Mouse (Mus musculus) gastrocnemius, postnatal 10 days (tissue): ENCODE data around the gene Cage1. TPM values are rescaled to one million over a fixed set of nuclear protein-coding genes. Genes with fewer than 3 reads are reported as not detected.

Experiments used
- DNase-seq: peaks from one replicate; pipeline ENCODE4 v3.0.0; 2021; ENCODE audit warnings: mixed read lengths
- total RNA-seq, 2 experiments: library from RNA; stranded (reverse); gene quantifications; 2 replicates each; pipeline ENCODE4 v1.2.3; 2021

Cage1 gene
- total RNA-seq, 2 experiments from 2014 or later: 0.92 to 1.4 TPM

- no peak for DNase-seq
These were observed 26.4 kb downstream of the Cage1 start for GRCm38 (mm10) chr13:38010444-38010910.

- DNase-seq: no peak
These were observed 27.0 kb downstream of the Cage1 start for GRCm38 (mm10) chr13:38009721-38010408.

- DNase-seq: no peak
These were observed 28.9 kb downstream of the Cage1 start for GRCm38 (mm10) chr13:38007972-38008371.

DNA sequence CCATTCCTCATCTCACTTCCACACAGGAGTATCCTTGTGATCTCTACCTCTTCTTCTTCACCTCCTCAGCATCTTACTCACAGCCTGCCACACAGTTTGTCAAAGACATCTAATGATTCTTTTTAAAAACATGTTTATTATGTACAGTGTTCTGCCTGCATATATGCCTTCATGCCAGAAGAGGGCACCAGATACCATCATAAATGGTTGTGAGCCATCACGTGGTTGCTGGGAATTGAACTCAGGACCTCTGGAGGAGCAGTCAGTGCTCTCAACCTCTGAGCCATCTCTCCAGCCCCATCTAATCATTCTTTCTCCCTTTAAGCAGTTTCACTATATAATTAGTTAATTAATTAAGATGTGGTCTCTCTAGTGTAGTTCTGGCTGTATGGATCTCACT, 34.4 kb downstream of the Cage1 start:
- DNase-seq: no peak

GRCm38 (mm10) chr13:37999713-38000112, 37.2 kb downstream of the Cage1 start:
- DNase-seq: no peak

- DNase-seq: no peak
These were observed 42.5 kb downstream of the Cage1 start for GRCm38 (mm10) chr13:37994405-37994749.

DNA sequence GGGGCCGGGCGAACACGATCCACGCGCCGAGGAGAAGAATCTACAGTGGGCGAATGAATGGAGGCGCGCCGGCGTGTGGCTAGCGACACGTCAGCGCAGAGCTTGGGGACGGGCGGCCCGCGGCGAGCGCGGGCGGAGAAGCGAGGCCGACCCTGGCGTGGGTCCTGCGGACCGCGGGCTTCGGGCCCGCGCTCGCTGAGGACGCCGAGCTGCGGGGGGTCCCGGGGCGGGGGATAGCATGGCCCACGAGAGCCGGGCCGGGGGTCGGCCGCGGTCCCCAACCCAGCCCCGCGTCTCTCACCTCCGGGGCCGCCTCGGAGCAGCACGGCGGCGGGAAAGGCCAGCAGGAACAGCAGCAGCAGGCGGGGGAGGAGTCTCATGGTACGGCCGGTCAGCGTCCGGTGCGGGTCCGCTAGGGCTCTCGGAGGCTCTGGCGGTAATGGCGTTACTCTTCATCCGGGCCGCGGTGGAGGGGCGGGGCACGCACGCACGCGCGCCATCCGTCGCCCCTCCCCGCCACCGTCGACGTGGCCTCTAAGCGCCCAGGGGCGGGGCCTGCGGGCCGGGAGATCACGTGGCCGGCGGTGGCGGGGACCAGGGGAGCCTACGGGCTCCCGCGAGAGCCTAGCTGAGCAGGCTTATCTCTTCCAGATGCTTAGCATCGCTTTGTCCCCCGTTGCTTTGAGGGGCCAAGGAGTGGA, 43.0 kb downstream of the Cage1 start, which contains the start of gene Ssr1:
Ssr1 (minus strand) TSS at position 514 of the 701 bp plus-strand sequence.
- DNase-seq: peak; percentile 98

GRCm38 (mm10) chr13:37993376-37993703, 43.5 kb downstream of the Cage1 start:
- DNase-seq: no peak

GRCm38 (mm10) chr13:37992638-37993371, 44.1 kb downstream of the Cage1 start:
- no peak for DNase-seq

GRCm38 (mm10) chr13:37989701-37990100, 47.2 kb downstream of the Cage1 start:
- DNase-seq: no peak

GRCm38 (mm10) chr13:37986166-37986565, 50.7 kb downstream of the Cage1 start:
- DNase-seq: no peak

GRCm38 (mm10) chr13:37981063-37981462, 55.8 kb downstream of the Cage1 start:
- no peak for DNase-seq

DNA sequence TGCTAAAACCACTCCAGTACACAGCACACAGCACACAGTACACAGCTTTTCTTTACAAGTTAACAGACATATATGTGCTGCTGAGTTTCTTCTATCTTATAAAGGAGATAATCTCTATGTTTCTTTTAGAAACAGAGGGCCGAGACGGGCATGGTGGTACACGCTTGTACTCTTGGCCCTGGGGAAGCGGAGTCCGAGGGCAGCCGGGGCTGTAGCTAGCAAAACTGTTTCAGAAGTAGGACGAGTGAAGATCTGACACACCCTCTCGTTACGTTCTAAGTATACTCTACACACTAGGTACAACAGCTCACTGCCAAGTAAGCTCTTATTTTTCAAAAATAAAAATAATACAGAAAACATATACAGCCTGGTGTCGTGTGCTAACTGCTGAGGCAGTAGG, 56.5 kb downstream of the Cage1 start:
- DNase-seq: no peak

GRCm38 (mm10) chr13:37979506-37979905, 57.4 kb downstream of the Cage1 start:
- DNase-seq: no peak

DNA sequence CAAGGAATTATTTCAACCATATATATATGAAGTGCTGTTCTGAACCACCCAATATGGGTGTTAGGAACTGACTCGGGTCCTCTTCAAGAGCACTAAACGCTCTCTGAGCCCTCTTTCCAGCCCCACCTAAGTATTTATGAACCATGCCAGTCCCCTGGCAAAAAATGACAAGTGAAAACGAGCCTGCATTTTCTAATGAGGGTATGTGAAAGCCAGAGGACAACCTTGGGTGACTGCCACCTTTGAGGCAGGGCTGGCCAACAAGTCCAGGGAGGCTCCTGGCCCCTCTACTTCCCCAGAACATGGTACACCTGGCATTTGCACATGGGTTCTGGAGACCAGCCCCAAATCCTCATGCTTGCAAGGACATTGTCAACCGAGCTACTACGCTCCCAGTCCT, 62.1 kb downstream of the Cage1 start:
- no peak for DNase-seq

DNA sequence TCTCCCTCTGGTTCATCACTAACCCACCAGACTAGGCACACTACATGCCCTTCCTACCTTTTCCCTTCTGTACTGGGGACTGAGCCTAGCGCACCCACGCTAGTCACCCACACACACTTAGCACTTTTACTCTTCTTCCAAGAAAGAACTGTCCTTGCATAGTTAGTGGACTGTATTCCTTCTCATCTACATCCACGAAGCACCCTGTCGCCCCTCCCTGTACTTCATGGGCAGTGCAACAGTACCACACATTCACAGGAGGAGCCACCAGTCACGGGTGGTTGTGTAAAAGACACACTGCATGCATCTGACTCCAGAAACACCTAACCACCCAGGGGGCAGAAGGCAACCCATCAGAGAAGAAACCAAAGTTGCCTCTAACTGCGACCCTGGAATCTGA, 62.8 kb downstream of the Cage1 start:
- no peak for DNase-seq

DNA sequence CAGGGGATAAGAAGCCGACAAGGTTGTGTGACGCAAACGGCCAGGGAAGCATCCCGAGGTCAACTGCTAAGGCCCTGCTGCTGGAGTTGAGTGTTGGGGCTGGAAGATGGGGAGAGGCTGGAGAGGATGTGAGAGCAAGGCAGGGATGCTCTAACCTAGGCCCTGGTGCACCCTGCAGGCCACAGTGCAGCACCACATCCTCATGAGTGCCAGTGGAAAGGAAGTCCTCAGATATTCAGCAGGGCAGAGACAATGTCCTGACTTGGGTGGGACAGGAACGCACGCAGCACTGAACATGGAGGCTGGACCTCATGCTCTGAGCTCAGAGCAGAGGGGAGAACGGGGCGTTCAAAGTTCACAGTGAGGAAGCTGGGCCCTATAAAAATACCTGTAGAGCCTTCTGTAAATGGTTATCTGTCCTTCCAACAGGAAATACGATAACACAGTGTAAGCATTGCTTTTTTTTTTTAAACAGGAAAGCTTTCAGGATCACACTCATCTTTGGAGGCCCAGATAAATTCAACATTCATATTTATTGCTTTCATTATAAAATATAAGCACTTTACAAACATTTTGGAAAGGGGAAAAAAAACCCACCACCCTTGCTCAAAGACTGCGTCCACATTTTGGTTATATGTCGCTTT, 65.9 kb downstream of the Cage1 start:
- no peak for DNase-seq

- DNase-seq: no peak
These were observed 66.9 kb downstream of the Cage1 start for GRCm38 (mm10) chr13:37969988-37970387.

DNA sequence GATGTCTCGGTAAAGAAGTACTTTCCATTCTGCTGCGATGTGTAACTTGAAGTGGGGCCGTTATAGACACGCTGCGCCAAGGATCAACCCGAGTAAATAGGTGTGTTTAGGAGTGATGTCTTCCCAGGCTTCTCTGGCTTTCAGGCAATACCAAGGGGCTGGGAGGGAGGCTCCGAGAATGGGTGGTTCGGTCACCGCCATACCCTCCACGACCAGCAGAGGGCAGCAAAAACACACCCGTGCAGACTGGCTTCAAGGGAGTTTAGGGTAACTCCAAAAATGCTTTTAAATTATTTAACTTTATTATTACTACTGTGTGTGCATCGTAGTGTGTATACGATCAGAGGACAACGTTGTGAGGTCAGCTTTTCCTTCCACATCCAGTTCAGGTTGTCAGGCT, 67.5 kb downstream of the Cage1 start:
- DNase-seq: peak; percentile 93

DNA sequence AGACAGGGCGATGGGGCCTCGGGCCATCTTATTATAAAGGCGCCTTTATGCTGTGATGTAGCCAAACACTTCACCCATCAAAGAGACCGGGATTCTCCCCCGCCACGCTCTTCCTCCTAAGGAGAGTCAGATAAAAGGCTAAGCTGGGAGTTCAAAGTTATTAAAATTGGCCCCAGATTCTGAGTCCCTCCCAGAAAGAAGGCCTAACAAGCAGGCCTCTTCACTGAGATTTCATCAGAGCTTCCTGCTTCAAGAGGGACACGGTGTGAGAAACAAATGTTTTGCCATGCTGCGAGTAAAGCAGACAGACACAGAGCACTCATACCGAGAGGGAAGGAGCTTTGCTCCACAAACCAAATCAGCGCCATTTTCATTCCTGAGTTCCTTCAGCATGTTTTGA, 69.3 kb downstream of the Cage1 start:
- DNase-seq: no peak

GRCm38 (mm10) chr13:37967052-37967437, 69.8 kb downstream of the Cage1 start:
- DNase-seq: peak; percentile 37

DNA sequence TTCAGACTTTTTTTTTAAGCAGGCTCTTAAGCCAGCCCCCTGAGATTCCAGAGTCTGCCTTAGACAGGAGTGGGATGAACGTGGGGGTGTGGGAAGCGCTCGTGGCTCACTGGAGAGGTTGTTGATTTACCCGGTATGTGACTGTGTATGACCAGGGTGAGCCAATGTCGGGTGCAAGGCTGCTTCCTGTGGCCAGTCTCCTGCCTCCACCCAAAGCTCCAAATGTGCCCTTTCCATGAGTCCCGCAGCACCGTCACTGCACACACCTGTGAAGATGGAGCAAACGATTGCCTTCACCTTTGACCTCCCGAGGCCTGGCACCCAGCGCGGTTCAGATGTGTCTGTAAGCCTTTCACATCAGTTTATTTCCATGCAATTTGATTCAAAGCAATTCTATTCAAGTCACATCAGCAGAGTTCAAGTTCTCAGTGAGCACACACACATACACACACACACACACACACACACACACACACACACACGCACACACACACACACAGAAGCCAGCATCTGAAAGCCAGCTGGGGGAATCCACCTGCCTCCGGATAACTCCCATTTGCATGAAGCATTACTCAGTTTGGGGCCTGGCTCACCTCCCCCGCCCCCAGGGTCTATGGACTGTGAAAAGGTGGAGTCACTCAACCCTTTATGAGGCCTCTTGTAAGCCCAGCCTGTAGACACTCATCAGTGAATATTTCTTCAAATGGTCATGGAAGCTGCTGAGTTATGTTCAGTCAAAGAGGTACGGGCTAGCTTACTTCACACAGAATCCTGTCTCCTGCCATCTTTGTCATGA, 70.4 kb downstream of the Cage1 start:
- no peak for DNase-seq
